Mouse (Mus musculus) neutrophil, adult 83 days (primary cell): ENCODE results near the gene Vmn1r174. TPM values are rescaled to one million over a fixed set of nuclear protein-coding genes. Genes with fewer than 3 reads are reported as not detected.

ENCODE experiments used
- total RNA-seq, 2 experiments: library from RNA; stranded (reverse); gene quantifications; one replicate each; pipeline ENCODE4 v1.2.4; 2023

The Vmn1r174 gene
- not detected for total RNA-seq

GRCm38 (mm10) chr7:23751970-23752369, at the start of gene Vmn1r174:
TSS of gene Vmn1r174 (plus strand) at chr7:23752270.

GRCm38 (mm10) chr7:23810543-23810942, 58.5 kb downstream of the Vmn1r174 start, which contains the start of gene Vmn1r175:
TSS of gene Vmn1r175 (minus strand) at chr7:23810643.

Other genes starting within 250 kb of the Vmn1r174 start
- not detected for gene Vmn1r167, start 245.1 kb upstream of the Vmn1r174 start, total RNA-seq
- gene Vmn1r168, start 212.5 kb upstream of the Vmn1r174 start, total RNA-seq: not detected
- not detected for gene Vmn1r169, start 176.7 kb upstream of the Vmn1r174 start, total RNA-seq
- gene Vmn1r170, start 146.1 kb upstream of the Vmn1r174 start, total RNA-seq: not detected
- not detected for gene Vmn1r171, start 121.5 kb upstream of the Vmn1r174 start, total RNA-seq
- not detected for gene Vmn1r172, start 94.0 kb upstream of the Vmn1r174 start, total RNA-seq
- not detected for gene Vmn1r173, start 51.6 kb upstream of the Vmn1r174 start, total RNA-seq
- gene Vmn1r175, start 58.4 kb downstream of the Vmn1r174 start, total RNA-seq: not detected
- gene Vmn1r176, start 85.1 kb downstream of the Vmn1r174 start, total RNA-seq: not detected
- not detected for gene Vmn1r177, start 114.2 kb downstream of the Vmn1r174 start, total RNA-seq
- not detected for gene Vmn1r178, start 139.7 kb downstream of the Vmn1r174 start, total RNA-seq
- gene Vmn1r179, start 174.7 kb downstream of the Vmn1r174 start, total RNA-seq: not detected
- not detected for gene Vmn1r180, start 198.4 kb downstream of the Vmn1r174 start, total RNA-seq
- not detected for gene Vmn1r181, start 222.3 kb downstream of the Vmn1r174 start, total RNA-seq
- not detected for gene V1rd19, start 249.4 kb downstream of the Vmn1r174 start, total RNA-seq